Mouse (Mus musculus) heart, postnatal 0 days (tissue): Measurements from ENCODE around the gene Chrnb4. TPM values are rescaled to one million over a fixed set of nuclear protein-coding genes. Genes with fewer than 3 reads are reported as not detected.

Experiments
- ATAC-seq: fragments of 200-750 bp; cut with Nextera tagmentation; 2 replicates; pipeline ENCODE4 v1.8.0; 2017; ENCODE audit warnings: low read depth, moderate number of reproducible peaks, moderate library complexity; ENCODE audit not compliant: insufficient read depth
- DNase-seq: peaks from one replicate; pipeline ENCODE4 v3.0.0-alpha.2; 2016; ENCODE audit warnings: low spot score
- H3K27ac ChIP-seq: fragments of 300-500 bp; sonication (generic); 2 replicates; pipeline ENCODE4 v1.5.1; 2014; ENCODE audit warnings: low read depth, mild to moderate bottlenecking
- H3K27me3 ChIP-seq: fragments of 300-500 bp; sonication (generic); 2 replicates; pipeline ENCODE4 v1.6.1; 2014; ENCODE audit warnings: low read length, mixed read lengths; ENCODE audit not compliant: control insufficient read depth, insufficient read depth
- H3K36me3 ChIP-seq: fragments of 300-500 bp; sonication (generic); replicated peaks from 2 replicates; pipeline ENCODE4 v1.6.1; 2014; ENCODE audit warnings: low read length, mixed read lengths; ENCODE audit not compliant: control insufficient read depth, insufficient read depth
- H3K4me1 ChIP-seq: fragments of 300-500 bp; sonication (generic); 2 replicates; pipeline ENCODE4 v1.6.1; 2014; ENCODE audit warnings: antibody characterized with exemption; ENCODE audit not compliant: control insufficient read depth, insufficient read depth
- H3K4me2 ChIP-seq: fragments of 300-500 bp; sonication (generic); 2 replicates; pipeline ENCODE4 v1.6.1; 2014; ENCODE audit warnings: low read depth, mild to moderate bottlenecking, low read length, moderate library complexity
- H3K4me3 ChIP-seq: fragments of 300-500 bp; sonication (generic); 2 replicates; pipeline ENCODE4 v1.5.1; 2014; ENCODE audit warnings: low read depth, low read length
- H3K9ac ChIP-seq: fragments of 300-500 bp; sonication (generic); replicated peaks from 2 replicates; pipeline ENCODE4 v1.6.1; 2014; ENCODE audit warnings: low read depth, low read length, mixed read lengths
- H3K9me3 ChIP-seq: fragments of 300-500 bp; sonication (generic); replicated peaks from 2 replicates; pipeline ENCODE4 v1.6.1; 2016; ENCODE audit warnings: low read length; ENCODE audit not compliant: control insufficient read depth
- CTCF ChIP-seq: IDR thresholded peaks from 2 replicates; pipeline ENCODE4 v1.5.1; 2016; ENCODE audit warnings: antibody characterized with exemption, control low read depth, low read depth
- EP300 ChIP-seq: IDR thresholded peaks from 2 replicates; pipeline ENCODE4 v1.6.1; 2016; ENCODE audit warnings: antibody characterized with exemption, low read depth
- WGBS: fragments of 180-500 bp; shearing (Covaris S2); extraction: QIAGEN DNeasy Blood & Tissue Kit; methylation state at CpG from one replicate; pipeline ENCODE4 v1.1.7; 2014; 5-methylcytosine and 5-hydroxymethylcytosine counted together
- polyA plus RNA-seq: library from polyadenylated mRNA; unstranded; fragments of >200 nt; fragmentation: Nextera tagmentation; extraction: Ambion mirVana; gene quantifications from 2 replicates; pipeline ENCODE4 v1.2.1, GENCODE M21; 2015
- total RNA-seq: library from RNA; depleted of rRNA; stranded (reverse); fragments of >200 nt; gene quantifications from 2 replicates; pipeline ENCODE4 v1.2.3, GENCODE M21; 2014; ENCODE audit warnings: low replicate concordance; rRNA removed

The Chrnb4 gene
- total and polyA plus RNA-seq, 2 experiments from 2014 or later: 0.03 TPM; not detected in 1

GRCm38 (mm10) chr9:54994381-54994780, 54.2 kb downstream of the Chrnb4 start:
- no peak overlapping the region for H3K9ac ChIP-seq
- TF ChIP-seq EP300 (no peak), CTCF (no peak)
- H3K36me3 ChIP-seq: no peaks in the 10 kb centered on the region
- H3K4me2 ChIP-seq: no peak overlapping the region
- H3K9me3 ChIP-seq: no peaks in the 10 kb centered on the region
- no peak overlapping the region for H3K27ac ChIP-seq
- WGBS: 55% methylated on average over 3 of the region's 3 CpGs
- no peaks in the 10 kb centered on the region for H3K27me3 ChIP-seq
- no peak overlapping the region for H3K4me3 ChIP-seq
- no peak for DNase-seq
- H3K4me1 ChIP-seq: no peaks in the 10 kb centered on the region
- ATAC-seq: no peak

- DNase-seq (no peak), ATAC-seq (no peak)
- Histone ChIP-seq H3K9me3 (no peaks in the 10 kb centered on the region), H3K36me3 (no peaks in the 10 kb centered on the region), H3K4me1 (no peaks in the 10 kb centered on the region), H3K27me3 (no peaks in the 10 kb centered on the region), H3K9ac (no peak overlapping the region), H3K27ac (no peak overlapping the region), H3K4me2 (no peak overlapping the region), H3K4me3 (no peak overlapping the region)
- no peak for TF ChIP-seq EP300
- no peak for TF ChIP-seq CTCF
- 65% methylated on average over 3 of the region's 3 CpGs for WGBS
These were observed 58.2 kb downstream of the Chrnb4 start for GRCm38 (mm10) chr9:54990362-54990761.

GRCm38 (mm10) chr9:54982401-54982800, 66.2 kb downstream of the Chrnb4 start:
- H3K36me3 ChIP-seq: no peaks in the 10 kb centered on the region
- TF ChIP-seq CTCF (no peak), EP300 (no peak)
- ATAC-seq: no peak
- H3K4me3 ChIP-seq: peak overlapping the region; percentile 55
- 24% methylated on average over 7 of the region's 7 CpGs for WGBS
- H3K9ac ChIP-seq: no peak overlapping the region
- H3K27me3 ChIP-seq: peaks cover 42% of the 10 kb centered on the region
- H3K27ac ChIP-seq: no peak overlapping the region
- H3K9me3 ChIP-seq: no peaks in the 10 kb centered on the region
- no peak for DNase-seq
- H3K4me2 ChIP-seq: peak overlapping the region; percentile 89; the same call in 1 of the 2 replicates
- no peaks in the 10 kb centered on the region for H3K4me1 ChIP-seq

GRCm38 (mm10) chr9:54981291-54982191, 67.0 kb downstream of the Chrnb4 start:
- Histone ChIP-seq H3K27ac (no peak overlapping the region), H3K36me3 (no peaks in the 10 kb centered on the region), H3K27me3 (peaks cover 45% of the 10 kb centered on the region), H3K4me1 (no peaks in the 10 kb centered on the region), H3K4me3 (peak overlapping the region; percentile 55), H3K9ac (peak overlapping the region; percentile 26; the same call in 1 of the 2 replicates), H3K9me3 (no peaks in the 10 kb centered on the region), H3K4me2 (peak overlapping the region; percentile 89)
- WGBS: under 1% methylated on average over 73 of the region's 85 CpGs
- ATAC-seq (peak; percentile 70), DNase-seq (peak; percentile 10)
- TF ChIP-seq CTCF (no peak), EP300 (no peak)

- no peak for ATAC-seq
- no peaks in the 10 kb centered on the region for H3K36me3 ChIP-seq
- peak within 1 kb of the TSS; percentile 55 for H3K4me3 ChIP-seq
- H3K9me3 ChIP-seq: no peaks in the 10 kb centered on the region
- H3K4me2 ChIP-seq: peak within 1 kb of the TSS; percentile 89
- WGBS: 66% methylated on average over 8 of the region's 8 CpGs
- H3K4me1 ChIP-seq: no peaks in the 10 kb centered on the region
- peaks cover 46% of the 10 kb centered on the region for H3K27me3 ChIP-seq
- DNase-seq: no peak
- peak within 1 kb of the TSS; percentile 26; the same call in 1 of the 2 replicates for H3K9ac ChIP-seq
- TF ChIP-seq EP300: no peak
- TF ChIP-seq CTCF: no peak
- H3K27ac ChIP-seq: no peak within 1 kb of the TSS
These were observed 67.9 kb downstream of the Chrnb4 start, which contains the start of gene Chrna5 for GRCm38 (mm10) chr9:54980674-54981073. TSS of gene Chrna5 (plus strand) at chr9:54980880.

Other genes with a start within 250 kb of the Chrnb4 start
- gene Ireb2, start 185.0 kb downstream of the Chrnb4 start, total RNA-seq: 17.7 and 21.1 TPM in 2 replicates
- 12.1 and 14.4 TPM in 2 replicates for gene Ireb2, start 185.0 kb downstream of the Chrnb4 start, polyA plus RNA-seq
- gene Hykk, start 131.5 kb downstream of the Chrnb4 start, total RNA-seq: 3.3 and 3.6 TPM in 2 replicates
- 1.4 and 1.5 TPM in 2 replicates for gene Hykk, start 131.5 kb downstream of the Chrnb4 start, polyA plus RNA-seq
- gene Psma4, start 98.0 kb downstream of the Chrnb4 start, total RNA-seq: 200 and 381 TPM in 2 replicates
- gene Psma4, start 98.0 kb downstream of the Chrnb4 start, polyA plus RNA-seq: 224 and 230 TPM in 2 replicates
- gene AY074887, start 97.8 kb downstream of the Chrnb4 start, total RNA-seq: not detected in 2 replicates
- gene AY074887, start 97.8 kb downstream of the Chrnb4 start, polyA plus RNA-seq: 0.32 and 0.37 TPM in 2 replicates
- gene Chrna5, start 67.9 kb downstream of the Chrnb4 start, total RNA-seq: not detected in 2 replicates
- gene Chrna5, start 67.9 kb downstream of the Chrnb4 start, polyA plus RNA-seq: 0.07 TPM in 1 of 2 replicates, not detected in the other
- not detected in 2 replicates for gene Chrna3, start 22.2 kb downstream of the Chrnb4 start, total RNA-seq
- gene Chrna3, start 22.2 kb downstream of the Chrnb4 start, polyA plus RNA-seq: 0.11 TPM in 1 of 2 replicates, not detected in the other
- 18.6 and 23.5 TPM in 2 replicates for gene Ube2q2, start 100.1 kb upstream of the Chrnb4 start, total RNA-seq
- 21.6 and 22.0 TPM in 2 replicates for gene Ube2q2, start 100.1 kb upstream of the Chrnb4 start, polyA plus RNA-seq
- 42.0 and 45.0 TPM in 2 replicates for gene Fbxo22, start 160.1 kb upstream of the Chrnb4 start, total RNA-seq
- gene Fbxo22, start 160.1 kb upstream of the Chrnb4 start, polyA plus RNA-seq: 46.8 and 48.3 TPM in 2 replicates